Mouse (Mus musculus) limb, embryonic 14.5 days (tissue): ENCODE results near the gene Pank2. TPM values are rescaled to one million over a fixed set of nuclear protein-coding genes. Genes with fewer than 3 reads are reported as not detected.
A peak's percentile ranks its signal among the peaks of the same experiment; 100 is the strongest.

ENCODE experiments used
- ATAC-seq: fragments of 200-750 bp; cut with Nextera tagmentation; 2 replicates; pipeline ENCODE4 v1.8.0; 2017; ENCODE audit warnings: low read depth, moderate number of reproducible peaks, moderate TSS enrichment; ENCODE audit not compliant: low FRiP score
- DNase-seq: peaks from one replicate; pipeline ENCODE4 v3.0.0-alpha.2; 2015; ENCODE audit warnings: low spot score
- H3K27ac ChIP-seq: fragments of 300-500 bp; sonication (generic); replicated peaks from 2 replicates; pipeline ENCODE4 v1.5.1; 2014; ENCODE audit warnings: low read depth, mild to moderate bottlenecking, low read length, moderate library complexity, mixed read lengths
- H3K27me3 ChIP-seq: fragments of 300-500 bp; sonication (generic); 2 replicates; pipeline ENCODE4 v1.6.1; 2014; ENCODE audit warnings: low read length, mixed read lengths; ENCODE audit not compliant: control insufficient read depth, insufficient read depth
- H3K36me3 ChIP-seq: fragments of 300-500 bp; sonication (generic); 2 replicates; pipeline ENCODE4 v1.6.1; 2014; ENCODE audit warnings: mild to moderate bottlenecking, low read length, moderate library complexity, mixed read lengths; ENCODE audit not compliant: control insufficient read depth, insufficient read depth
- H3K4me1 ChIP-seq: fragments of 300-500 bp; sonication (generic); 2 replicates; pipeline ENCODE4 v1.6.1; 2014; ENCODE audit warnings: antibody characterized with exemption, low read length, mixed read lengths; ENCODE audit not compliant: control insufficient read depth, insufficient read depth
- H3K4me2 ChIP-seq: fragments of 300-500 bp; sonication (generic); replicated peaks from 2 replicates; pipeline ENCODE4 v1.6.1; 2014; ENCODE audit warnings: low read depth, mild to moderate bottlenecking, low read length, moderate library complexity; ENCODE audit not compliant: severe bottlenecking
- H3K4me3 ChIP-seq: fragments of 300-500 bp; sonication (generic); replicated peaks from 2 replicates; pipeline ENCODE4 v1.5.1; 2014; ENCODE audit warnings: low read length
- H3K9ac ChIP-seq: fragments of 300-500 bp; sonication (generic); 2 replicates; pipeline ENCODE4 v1.6.1; 2014; ENCODE audit warnings: mild to moderate bottlenecking, low read depth, low read length, moderate library complexity; ENCODE audit not compliant: severe bottlenecking
- H3K9me3 ChIP-seq: fragments of 300-500 bp; sonication (generic); 2 replicates; pipeline ENCODE4 v1.6.1; 2016; ENCODE audit warnings: low read length; ENCODE audit not compliant: control insufficient read depth
- POLR2A ChIP-seq: fragments of 200-500 bp; IDR thresholded peaks from 2 replicates; pipeline ENCODE4 v1.8.0; 2012; ENCODE audit warnings: inconsistent platforms, mild to moderate bottlenecking, moderate library complexity, borderline replicate concordance; ENCODE audit not compliant: insufficient read depth, insufficient read length; ENCODE audit errors: extremely low read depth
- WGBS: fragments of 180-500 bp; shearing (Covaris S2); extraction: QIAGEN DNeasy Blood & Tissue Kit; methylation state at CpG from one replicate; pipeline ENCODE4 v1.1.7; 2014; 5-methylcytosine and 5-hydroxymethylcytosine counted together
- polyA plus RNA-seq, 2 experiments: library from polyadenylated mRNA; depleted of rRNA in 1 of 2; stranded (reverse) in 1 of 2; unstranded in 1 of 2; fragments of >200 nt; fragmentation: Nextera tagmentation in 1 of 2; extraction: Ambion mirVana in 1 of 2; gene quantifications; 2 replicates each; pipeline versions ENCODE4 v1.2.1 to v1.2.3; 2012 to 2014

The Pank2 gene
- polyA plus RNA-seq, 2 experiments, result 44.6 to 47.2 TPM

- peak; percentile 80; the same call in 1 of the 2 replicates for TF ChIP-seq POLR2A
- WGBS, result 10% methylated on average over 29 of the region's 29 CpGs
- H3K36me3 ChIP-seq, result peaks cover 8% of the 10 kb centered on the region
- peak; percentile 97 for DNase-seq
- no peaks in the 10 kb centered on the region for H3K27me3 ChIP-seq
- peak; percentile 100 for ATAC-seq
- H3K9me3 ChIP-seq, result no peaks in the 10 kb centered on the region
- peak within 1 kb of the TSS; percentile 61 for H3K27ac ChIP-seq
- H3K4me1 ChIP-seq, result peaks cover 14% of the 10 kb centered on the region
- peak within 1 kb of the TSS; percentile 81 for H3K9ac ChIP-seq
- H3K4me3 ChIP-seq, result peak within 1 kb of the TSS; percentile 64
- H3K4me2 ChIP-seq, result peak within 1 kb of the TSS; percentile 88
Measured at GRCm38 (mm10) chr2:131233307-131234126, 28.8 kb upstream of the Pank2 start, which contains the start of gene Mavs. TSS of gene Mavs (plus strand) at chr2:131234063.

GRCm38 (mm10) chr2:131234127-131234650 is 28.1 kb upstream of the Pank2 start:
- peaks cover 15% of the 10 kb centered on the region for H3K36me3 ChIP-seq
- peak overlapping the region; percentile 61 for H3K27ac ChIP-seq
- peak overlapping the region; percentile 88 for H3K4me2 ChIP-seq
- DNase-seq, result no peak
- 0 out of 2 replicates have a peak, but pooled peaks have one; percentile 51 for TF ChIP-seq POLR2A
- WGBS, result 9% methylated on average over 28 of the region's 28 CpGs
- peaks cover 14% of the 10 kb centered on the region for H3K4me1 ChIP-seq
- H3K4me3 ChIP-seq, result peak overlapping the region; percentile 64
- no peaks in the 10 kb centered on the region for H3K27me3 ChIP-seq
- peak overlapping the region; percentile 81 for H3K9ac ChIP-seq
- ATAC-seq, result no peak; the same call in 1 of the 2 replicates
- H3K9me3 ChIP-seq, result no peaks in the 10 kb centered on the region

GRCm38 (mm10) chr2:131234970-131235635 is 27.2 kb upstream of the Pank2 start:
- peak overlapping the region; percentile 64; the same call in 1 of the 2 replicates for H3K4me3 ChIP-seq
- ATAC-seq (no peak), DNase-seq (no peak)
- no peak overlapping the region for H3K27ac ChIP-seq
- H3K4me1 ChIP-seq, result peaks cover 14% of the 10 kb centered on the region
- H3K9ac ChIP-seq, result peak overlapping the region; percentile 81; the same call in 1 of the 2 replicates
- WGBS, result 75% methylated on average over 7 of the region's 7 CpGs
- no peak for TF ChIP-seq POLR2A
- peak overlapping the region; percentile 88 for H3K4me2 ChIP-seq
- no peaks in the 10 kb centered on the region for H3K9me3 ChIP-seq
- peaks cover 22% of the 10 kb centered on the region for H3K36me3 ChIP-seq
- no peaks in the 10 kb centered on the region for H3K27me3 ChIP-seq

GRCm38 (mm10) chr2:131242180-131242579 is 20.1 kb upstream of the Pank2 start:
- peaks cover 86% of the 10 kb centered on the region for H3K36me3 ChIP-seq
- H3K4me3 ChIP-seq, result no peak overlapping the region

GRCm38 (mm10) chr2:131242929-131243328 is 19.4 kb upstream of the Pank2 start:
- TF ChIP-seq POLR2A, result no peak

More at GRCm38 (mm10) chr2:131242180-131242579, 20.1 kb upstream of the Pank2 start:
- Histone ChIP-seq H3K4me1 (no peaks in the 10 kb centered on the region), H3K27ac (no peak overlapping the region), H3K9ac (no peak overlapping the region), H3K27me3 (no peaks in the 10 kb centered on the region), H3K4me2 (no peak overlapping the region), H3K9me3 (no peaks in the 10 kb centered on the region)
- TF ChIP-seq POLR2A, result no peak
- no peak for ATAC-seq
- no peak for DNase-seq

More at GRCm38 (mm10) chr2:131242929-131243328, 19.4 kb upstream of the Pank2 start:
- Histone ChIP-seq H3K4me1 (no peaks in the 10 kb centered on the region), H3K9ac (no peak overlapping the region), H3K4me2 (no peak overlapping the region), H3K9me3 (no peaks in the 10 kb centered on the region), H3K36me3 (peaks cover 89% of the 10 kb centered on the region), H3K4me3 (no peak overlapping the region), H3K27me3 (no peaks in the 10 kb centered on the region), H3K27ac (no peak overlapping the region)
- ATAC-seq, result no peak
- WGBS, result 83% methylated on average over 7 of the region's 7 CpGs
- no peak for DNase-seq
